Mouse (Mus musculus) ovary, adult 18-20 months (tissue): ENCODE data around the gene Vhl.
"Not testable (repeated sequence)": the region's sequence is repeated elsewhere in the genome, so short reads cannot be mapped to it uniquely, and the experiment has no call there.

Source experiments
- DNase-seq: peaks from one replicate; pipeline ENCODE4 v3.0.0; 2022; ENCODE audit warnings: low spot score, mixed read lengths

The Vhl gene

GRCm38 (mm10) chr6:113661353-113662241, 37.8 kb downstream of the Vhl start:
- no peak for DNase-seq

GRCm38 (mm10) chr6:113662964-113663700, 39.4 kb downstream of the Vhl start:
- no peak for DNase-seq

- no peak for DNase-seq
Measured at GRCm38 (mm10) chr6:113664305-113664704, 40.5 kb downstream of the Vhl start.

- no peak for DNase-seq
Measured at GRCm38 (mm10) chr6:113667611-113668122, 43.9 kb downstream of the Vhl start.

GRCm38 (mm10) chr6:113668287-113669154, 44.8 kb downstream of the Vhl start:
- DNase-seq = peak; percentile 36

- no peak for DNase-seq
Measured at GRCm38 (mm10) chr6:113669821-113670220, 46.1 kb downstream of the Vhl start.

GRCm38 (mm10) chr6:113672029-113672428, 48.3 kb downstream of the Vhl start:
- DNase-seq = not testable (repeated sequence)

- DNase-seq = no peak
Measured at GRCm38 (mm10) chr6:113672989-113673388, 49.2 kb downstream of the Vhl start.

GRCm38 (mm10) chr6:113675234-113675633, 51.5 kb downstream of the Vhl start:
- DNase-seq = no peak

GRCm38 (mm10) chr6:113675991-113676390, 52.2 kb downstream of the Vhl start:
- DNase-seq = no peak

GRCm38 (mm10) chr6:113677070-113677734, 53.4 kb downstream of the Vhl start:
- DNase-seq = no peak

GRCm38 (mm10) chr6:113678246-113679012, 54.7 kb downstream of the Vhl start:
- no peak for DNase-seq

GRCm38 (mm10) chr6:113679993-113680566, 56.3 kb downstream of the Vhl start:
- no peak for DNase-seq
